ENCODE assay signal across 14 mouse cellular contexts in the genomic region with DNA sequence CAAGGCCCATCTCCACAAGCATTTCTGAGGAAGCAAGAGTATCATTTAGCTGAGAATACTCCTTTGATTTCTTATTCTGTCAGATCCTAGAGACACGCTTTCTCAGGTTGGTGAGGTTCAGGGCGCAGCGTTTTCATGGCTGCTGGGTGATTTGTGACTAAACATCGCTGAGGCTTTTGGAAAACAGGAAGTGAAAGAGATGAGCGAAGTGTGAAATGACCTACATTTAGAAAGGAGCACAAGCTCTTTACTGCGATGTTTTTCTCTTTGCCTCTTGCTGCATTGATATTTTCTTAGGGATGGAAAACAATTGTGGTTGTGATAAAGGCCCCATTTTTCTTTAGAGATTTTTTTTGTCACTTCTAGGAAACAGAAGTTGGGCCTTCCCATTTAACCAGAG.
A peak's percentile ranks its signal among the peaks of the same experiment; 100 is the strongest.
DNase-seq lines count a peak whose midpoint lies in the region; ATAC-seq lines count a peak whose summit lies in the region.
"Had no signal": no experiment of that assay in that cellular context is flagged by ENCODE, and none has a peak within 500 bp of the region (broad histone marks: within the 10 kb centered on the region; RNA-seq: fewer than 3 reads in every experiment).

No protein-coding gene starts in this region.

- ATAC-seq in megakaryocyte, adult 5-6 weeks (ENCODE audit: poor library complexity, severe bottlenecking), result peak; percentile 82
- ATAC-seq: forebrain, embryonic 15.5 days; intestine, embryonic 16.5 days; Patski had no signal

- peak; percentile 7 for DNase-seq in thymus, postnatal 4 days
- no peak for DNase-seq in thymus, postnatal 36 days
- peak; percentile 8 for DNase-seq in c-Kit-positive CD71-negative TER-119-negative erythroid progenitor cells, embryonic 14.5 days (ENCODE audit: low read depth)
- no peak for DNase-seq in adrenal gland, adult 2 months
- DNase-seq in embryo, embryonic 9.5 days (ENCODE audit: extremely low spot score), result no peak
- DNase-seq: adrenal gland, postnatal 10 days; cerebellum, adult 18-20 months; cerebellum, postnatal 10 days; embryo, embryonic 11 days; gastrocnemius, postnatal 14 days had no signal

Comparison
In these comparisons a context has a peak if more than half of its experiments do, and no peak if none do; other contexts are left out.
1. DNase-seq: peak in thymus, postnatal 4 days (single experiment) and c-Kit-positive CD71-negative TER-119-negative erythroid progenitor cells, embryonic 14.5 days (single experiment); none in thymus, postnatal 36 days (0 of 2), adrenal gland, adult 2 months (single experiment) and embryo, embryonic 9.5 days (single experiment).